Mouse (Mus musculus) cortical plate, adult 2 months (tissue): ENCODE measurements around the gene Cnp.

ENCODE experiments used
- CTCF ChIP-seq: fragments of 200-500 bp; IDR thresholded peaks from 2 replicates; pipeline ENCODE4 v1.5.1; 2011; ENCODE audit warnings: mild to moderate bottlenecking, control low read depth, low read length; ENCODE audit not compliant: insufficient read depth; ENCODE audit errors: extremely low read depth
- POLR2A ChIP-seq: fragments of 200-500 bp; IDR thresholded peaks from 2 replicates; pipeline ENCODE4 v1.6.1; 2011; ENCODE audit warnings: mild to moderate bottlenecking, low read length, control low read depth; ENCODE audit not compliant: insufficient read depth; ENCODE audit errors: extremely low read depth

- TF ChIP-seq POLR2A (no peak), CTCF (no peak)
Measured at GRCm38 (mm10) chr11:100585148-100585547, 10.4 kb downstream of the Cnp start.
